Mouse (Mus musculus) olfactory bulb, adult 2 months (tissue): ENCODE results near the gene Fam172a.

Experiments
- CTCF ChIP-seq: fragments of 200-500 bp; IDR thresholded peaks from 2 replicates; pipeline ENCODE4 v1.5.1; 2012; ENCODE audit warnings: low read depth, mild to moderate bottlenecking, low read length, moderate library complexity; ENCODE audit not compliant: insufficient read depth
- POLR2A ChIP-seq: fragments of 200-500 bp; IDR thresholded peaks from 2 replicates; pipeline ENCODE4 v1.6.1; 2012; ENCODE audit warnings: mild to moderate bottlenecking, low read depth, low read length, moderate library complexity; ENCODE audit not compliant: insufficient read depth

DNA sequence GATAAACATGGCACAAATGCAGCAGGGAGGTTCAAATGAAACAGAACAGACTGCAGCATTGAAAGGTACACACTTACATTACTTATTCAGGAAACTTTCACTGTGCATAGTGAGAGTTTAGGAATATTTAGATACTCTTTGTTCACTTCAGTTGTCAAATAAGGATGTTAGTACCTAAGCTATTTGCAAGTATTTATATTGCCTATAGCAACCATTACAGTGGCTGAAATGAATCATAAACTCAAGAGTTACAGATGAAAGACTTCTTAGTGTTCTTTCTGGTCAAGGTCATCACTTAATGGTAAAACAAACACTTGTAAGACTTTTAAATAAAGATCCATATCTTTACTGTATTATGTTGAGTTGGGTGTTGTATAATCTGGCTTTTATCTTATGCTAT lies 41.0 kb downstream of the Fam172a start:
- TF ChIP-seq CTCF (no peak), POLR2A (no peak)
